Mouse (Mus musculus) midbrain, embryonic 12.5 days (tissue): ENCODE measurements around the gene Cavin1. TPM values are rescaled to one million over a fixed set of nuclear protein-coding genes. Genes with fewer than 3 reads are reported as not detected.

Experiments used
- polyA plus RNA-seq: library from polyadenylated mRNA; unstranded; fragments of >200 nt; fragmentation: Nextera tagmentation; extraction: Ambion mirVana; gene quantifications from 2 replicates; pipeline ENCODE4 v1.2.1, GENCODE M21; 2016

The Cavin1 gene
- polyA plus RNA-seq, 1 experiment from 2014 or later: 51.0 TPM

Other genes starting within 250 kb of the Cavin1 start
- 17.1 and 23.4 TPM in 2 replicates for gene Rab5c, start 232.7 kb downstream of the Cavin1 start, polyA plus RNA-seq
- 6.1 and 6.9 TPM in 2 replicates for gene Kcnh4, start 210.9 kb downstream of the Cavin1 start, polyA plus RNA-seq
- gene Hcrt, start 208.0 kb downstream of the Cavin1 start, polyA plus RNA-seq: not detected in 2 replicates
- gene Ghdc, start 199.9 kb downstream of the Cavin1 start, polyA plus RNA-seq: 3.7 and 5.1 TPM in 2 replicates
- gene Stat5b, start 120.2 kb downstream of the Cavin1 start, polyA plus RNA-seq: 18.8 and 19.4 TPM in 2 replicates
- 1.5 and 1.8 TPM in 2 replicates for gene Stat5a, start 111.5 kb downstream of the Cavin1 start, polyA plus RNA-seq
- 31.7 and 35.0 TPM in 2 replicates for gene Stat3, start 31.3 kb downstream of the Cavin1 start, polyA plus RNA-seq
- gene Atp6v0a1, start 38.6 kb upstream of the Cavin1 start, polyA plus RNA-seq: 65.6 and 67.5 TPM in 2 replicates
- gene Naglu, start 99.1 kb upstream of the Cavin1 start, polyA plus RNA-seq: 10.9 and 11.1 TPM in 2 replicates
- 0.22 and 0.31 TPM in 2 replicates for gene Hsd17b1, start 107.5 kb upstream of the Cavin1 start, polyA plus RNA-seq
- 51.7 and 53.9 TPM in 2 replicates for gene Coasy, start 111.7 kb upstream of the Cavin1 start, polyA plus RNA-seq
- 49.2 and 60.5 TPM in 2 replicates for gene Mlx, start 116.4 kb upstream of the Cavin1 start, polyA plus RNA-seq
- 41.7 and 42.4 TPM in 2 replicates for gene Psmc3ip, start 124.5 kb upstream of the Cavin1 start, polyA plus RNA-seq
- gene Retreg3, start 149.0 kb upstream of the Cavin1 start, polyA plus RNA-seq: 21.8 and 23.1 TPM in 2 replicates
- 96.3 and 97.4 TPM in 2 replicates for gene Tubg1, start 149.1 kb upstream of the Cavin1 start, polyA plus RNA-seq
- 9.0 and 10.3 TPM in 2 replicates for gene Tubg2, start 185.0 kb upstream of the Cavin1 start, polyA plus RNA-seq
- gene Cntnap1, start 199.6 kb upstream of the Cavin1 start, polyA plus RNA-seq: 0.74 and 0.94 TPM in 2 replicates
- gene Plekhh3, start 200.5 kb upstream of the Cavin1 start, polyA plus RNA-seq: 12.3 and 12.6 TPM in 2 replicates
- 0.10 and 0.17 TPM in 2 replicates for gene Ccr10, start 204.6 kb upstream of the Cavin1 start, polyA plus RNA-seq